Mouse (Mus musculus): Measurements from ENCODE around the gene Dcx.

The Dcx gene

DNA sequence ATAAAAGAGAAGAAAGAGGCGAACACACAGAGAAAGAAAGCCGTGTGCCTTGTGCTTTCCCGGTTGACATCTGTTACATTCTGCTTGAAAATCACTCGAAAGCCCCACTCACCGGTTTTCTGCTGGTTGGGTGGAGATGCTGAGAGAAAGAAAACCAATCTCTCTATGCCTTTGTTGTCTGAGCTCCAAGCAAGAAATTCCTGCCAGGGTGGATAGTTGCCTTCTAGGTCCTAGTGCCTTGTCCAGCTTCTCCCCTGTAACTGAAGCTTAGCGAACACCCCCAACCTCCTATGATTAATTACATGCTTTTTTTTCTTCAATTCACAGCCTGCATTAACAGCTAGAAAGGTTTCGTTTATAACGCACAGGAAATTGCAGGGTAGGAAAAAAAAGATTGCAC lies at the start of gene Dcx:
Dcx (minus strand) TSS at position 354 of the 400 bp plus-strand sequence.
- ChIA-PET POLR2A (no interaction called here), CTCF (interaction anchor here in 1 of 4 experiments (0.7 kb wide), 1 partner anchor 197 kb away, joined by 3 read pairs; no protein-coding TSS in a partner anchor)

- CTCF ChIA-PET, result no interaction called here
- POLR2A ChIA-PET, result no interaction called here
Measured at GRCm38 (mm10) chrX:143966249-143966648, 33.1 kb upstream of the Dcx start.

GRCm38 (mm10) chrX:143933671-143934070 lies 560 bp upstream of the Dcx start:
- CTCF ChIA-PET, result no interaction called here
- POLR2A ChIA-PET, result no interaction called here

DNA sequence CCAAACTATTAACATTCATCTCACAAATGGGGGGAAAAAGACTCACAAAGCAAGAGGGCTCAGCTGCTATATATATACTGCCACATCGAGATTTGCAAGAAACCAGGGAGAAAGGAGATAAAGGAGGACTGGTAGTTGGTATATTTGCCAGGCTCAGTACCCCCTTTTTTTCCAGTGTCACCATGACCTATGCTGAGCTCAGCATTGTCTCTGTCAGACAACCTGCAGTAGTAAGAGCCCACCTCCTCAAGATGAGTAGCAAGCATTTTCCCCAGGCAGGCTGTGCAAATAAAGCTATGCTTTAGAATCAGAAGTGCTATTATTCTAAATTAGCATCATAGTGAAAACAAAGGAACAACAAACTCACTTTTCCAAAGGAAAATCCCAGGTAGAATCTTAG lies 581 bp downstream of the Dcx start:
- ChIA-PET POLR2A (no interaction called here), CTCF (no interaction called here)

GRCm38 (mm10) chrX:143931400-143932185 lies 1.5 kb downstream of the Dcx start:
- CTCF ChIA-PET, result no interaction called here
- POLR2A ChIA-PET, result no interaction called here

GRCm38 (mm10) chrX:143922070-143922469 lies 11.0 kb downstream of the Dcx start:
- CTCF ChIA-PET, result no interaction called here
- POLR2A ChIA-PET, result no interaction called here

GRCm38 (mm10) chrX:143906699-143907471 lies 26.2 kb downstream of the Dcx start:
- ChIA-PET POLR2A (no interaction called here), CTCF (no interaction called here)

DNA sequence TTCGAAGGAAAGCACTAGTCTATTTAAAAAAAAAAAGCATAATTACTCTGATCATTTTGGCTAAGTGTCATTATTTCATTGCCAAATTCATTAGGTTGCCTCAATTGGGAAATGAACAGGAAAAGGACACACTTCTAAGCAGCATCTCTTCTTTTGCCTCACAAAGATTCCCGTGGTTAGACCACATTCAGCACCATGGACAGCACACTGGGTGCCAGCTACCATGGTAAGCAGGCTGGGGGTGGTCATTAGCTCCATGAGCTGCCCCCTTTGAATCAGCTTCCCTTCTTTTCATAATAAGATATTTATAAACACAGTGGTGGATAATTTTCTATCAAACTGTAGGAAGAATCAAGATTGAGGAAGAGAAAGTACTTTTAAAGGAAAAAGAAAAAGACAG lies 28.4 kb downstream of the Dcx start:
- ChIA-PET POLR2A (no interaction called here), CTCF (no interaction called here)

- ChIA-PET CTCF (no interaction called here), POLR2A (no interaction called here)
Measured at GRCm38 (mm10) chrX:143902300-143902699, 30.8 kb downstream of the Dcx start.

GRCm38 (mm10) chrX:143897363-143898285 lies 35.5 kb downstream of the Dcx start:
- ChIA-PET CTCF (no interaction called here), POLR2A (no interaction called here)

- POLR2A ChIA-PET, result no interaction called here
- CTCF ChIA-PET, result no interaction called here
Measured at GRCm38 (mm10) chrX:143896936-143897335, 36.2 kb downstream of the Dcx start.

- CTCF ChIA-PET, result no interaction called here
- POLR2A ChIA-PET, result no interaction called here
Measured at GRCm38 (mm10) chrX:143893180-143893579, 39.9 kb downstream of the Dcx start.

DNA sequence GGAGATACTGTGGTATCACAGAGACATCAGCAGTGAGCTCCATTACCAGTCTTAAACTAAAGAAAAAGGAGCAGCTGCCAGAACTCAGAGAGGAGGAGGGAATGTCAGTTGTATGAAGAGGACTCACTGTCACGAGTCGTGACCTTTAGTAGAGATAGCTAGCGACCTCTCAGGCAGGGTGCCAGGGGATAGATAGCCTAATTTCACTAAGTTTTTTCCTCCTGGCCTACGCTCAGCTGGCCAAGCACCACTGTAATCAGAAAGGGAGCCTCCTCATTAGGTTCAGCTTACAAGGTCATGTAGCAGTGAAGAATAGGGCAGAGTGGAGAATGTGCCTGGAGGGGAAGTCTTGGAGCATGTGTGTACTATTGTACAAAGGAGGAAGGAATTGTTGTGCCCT lies 47.3 kb downstream of the Dcx start:
- POLR2A ChIA-PET, result no interaction called here
- CTCF ChIA-PET, result no interaction called here

DNA sequence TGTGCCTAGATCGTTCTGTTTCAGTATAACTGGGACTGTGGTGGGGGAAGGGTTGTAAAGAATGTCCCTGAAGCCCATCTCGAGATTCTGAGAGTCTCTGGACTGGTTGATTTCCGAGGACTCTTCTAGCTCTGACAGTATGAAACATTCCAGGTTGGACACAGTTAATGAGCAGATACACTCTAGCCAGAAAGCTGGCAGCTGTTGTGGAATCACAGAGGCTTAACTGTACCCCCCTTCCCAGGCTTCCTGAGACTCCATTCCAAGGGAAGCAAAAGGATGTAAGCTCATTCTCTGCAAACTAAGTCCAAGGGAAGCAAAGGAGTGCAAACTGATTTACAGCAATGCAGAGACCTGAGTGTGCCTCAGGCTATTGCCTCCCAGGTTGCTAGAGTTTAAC lies 48.2 kb downstream of the Dcx start:
- POLR2A ChIA-PET, result no interaction called here
- CTCF ChIA-PET, result interaction anchor here in 2 of 4 experiments (0.5 to 0.6 kb wide), 2 partner anchors 432 to 731 kb away, joined by 3 to 4 read pairs; no protein-coding TSS in a partner anchor

GRCm38 (mm10) chrX:143884299-143884698 lies 48.8 kb downstream of the Dcx start:
- ChIA-PET POLR2A (no interaction called here), CTCF (interaction anchor here in 1 of 4 experiments (0.6 kb wide), 1 partner anchor 432 kb away, joined by 3 read pairs; no protein-coding TSS in a partner anchor)

DNA sequence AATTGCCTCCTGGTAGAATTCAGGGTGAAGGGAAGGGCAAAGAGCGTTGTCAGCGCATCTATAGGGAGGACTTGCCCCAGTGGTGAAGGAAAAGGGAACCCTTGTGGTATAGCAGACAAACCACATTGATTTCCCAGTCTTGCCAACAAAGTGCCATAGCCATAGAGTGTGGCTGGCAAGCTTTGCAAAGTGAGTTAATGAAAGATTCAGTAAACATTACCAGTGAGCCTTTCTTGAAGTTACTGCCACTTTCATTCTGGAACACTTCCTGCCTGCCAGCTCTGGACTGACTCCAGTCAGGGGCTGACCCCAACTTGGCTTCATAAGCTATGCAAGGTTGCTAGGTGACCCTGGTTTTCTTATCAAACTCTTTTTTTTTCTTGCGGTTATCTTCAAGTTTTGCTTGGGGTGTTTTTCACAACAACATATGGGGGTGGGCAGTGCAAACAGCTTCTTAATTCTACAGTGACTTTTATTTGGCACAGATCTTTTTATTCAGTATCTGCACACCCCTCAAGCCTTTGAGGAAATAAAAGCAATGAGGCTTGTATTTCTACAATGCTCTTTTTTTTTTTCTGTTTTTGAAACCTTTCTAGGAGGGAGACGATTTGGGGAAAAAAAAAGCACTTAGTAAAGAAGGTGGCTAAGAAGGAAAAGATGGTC lies 51.2 kb downstream of the Dcx start:
- ChIA-PET CTCF (no interaction called here), POLR2A (no interaction called here)

DNA sequence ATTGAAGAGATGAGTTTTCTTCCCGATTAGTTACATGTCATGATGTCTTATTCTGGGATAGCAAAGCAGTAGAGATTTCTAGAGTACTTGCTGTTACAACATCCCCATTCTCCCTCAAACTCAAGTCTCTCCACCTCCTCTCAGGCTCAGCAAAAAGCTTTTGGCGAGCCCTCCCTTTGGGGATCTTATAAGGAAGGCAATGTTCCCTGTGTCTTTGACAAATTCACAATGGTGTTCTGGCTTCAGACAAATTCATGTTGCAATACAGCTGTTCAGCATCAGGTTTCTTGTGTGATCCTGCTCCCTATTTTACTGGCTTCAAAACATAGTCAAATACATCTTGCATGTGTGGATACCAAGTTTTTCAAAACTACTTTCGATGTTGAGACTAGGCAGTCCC lies 53.5 kb downstream of the Dcx start:
- POLR2A ChIA-PET, result no interaction called here
- CTCF ChIA-PET, result no interaction called here

- CTCF ChIA-PET, result no interaction called here
- POLR2A ChIA-PET, result no interaction called here
Measured at GRCm38 (mm10) chrX:143867129-143867664, 65.9 kb downstream of the Dcx start.

GRCm38 (mm10) chrX:143851351-143851750 lies 81.8 kb downstream of the Dcx start:
- POLR2A ChIA-PET, result no interaction called here
- CTCF ChIA-PET, result no interaction called here

DNA sequence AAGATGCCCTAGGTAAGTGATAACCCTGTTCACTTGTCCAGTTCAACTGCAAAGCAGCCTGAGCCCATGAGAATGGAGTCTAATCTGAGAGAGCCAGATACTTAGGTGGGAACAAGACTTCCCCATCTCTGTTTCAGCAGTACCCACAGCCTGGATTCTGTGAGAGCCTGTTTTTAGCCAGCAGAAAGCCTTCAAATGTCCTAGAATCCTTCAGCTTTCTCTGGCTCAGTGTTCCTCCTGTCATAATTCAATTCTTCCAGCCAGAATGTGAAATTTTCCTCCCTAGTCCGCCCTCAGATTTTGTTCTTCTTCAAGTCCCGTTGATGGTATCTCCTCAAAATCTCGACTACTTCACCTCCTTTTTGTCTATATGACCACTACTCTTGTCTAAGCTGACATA lies 83.1 kb downstream of the Dcx start:
- POLR2A ChIA-PET, result no interaction called here
- CTCF ChIA-PET, result no interaction called here
